ENCODE assay signal across 8 mouse cellular contexts in the genomic region with DNA sequence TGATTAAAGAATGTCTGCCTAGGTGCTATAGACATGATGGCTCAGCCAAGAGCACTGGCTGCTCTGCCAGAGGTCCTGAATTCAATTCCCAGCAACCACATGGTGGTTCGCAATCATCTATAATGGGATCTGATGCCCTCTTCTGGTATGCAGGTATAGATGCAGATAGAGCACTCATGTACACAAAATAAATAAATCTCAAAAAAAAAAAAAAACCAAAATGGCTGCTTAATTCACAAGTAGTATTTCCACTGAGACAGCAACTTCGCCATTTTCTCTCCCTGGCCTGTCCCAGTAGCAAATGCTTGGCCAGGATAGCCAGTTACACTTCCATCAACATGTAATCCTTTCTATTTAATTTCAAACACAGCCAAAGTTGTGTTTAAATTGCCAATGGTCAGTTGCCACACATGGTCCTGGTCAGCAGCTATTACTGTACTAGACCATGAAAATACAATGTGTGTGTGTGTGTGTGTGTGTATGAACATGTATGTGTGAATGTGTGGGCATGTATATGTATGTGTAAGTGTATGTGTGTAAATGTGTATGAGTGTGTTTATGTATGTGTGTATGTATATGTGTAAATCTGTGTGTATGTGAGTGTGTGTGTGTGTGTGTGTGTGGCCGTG. TPM values are rescaled to one million over a fixed set of nuclear protein-coding genes. Genes with fewer than 3 reads are reported as not detected.
DNase-seq lines count a peak whose midpoint lies in the region; ATAC-seq and TF ChIP-seq lines count a peak whose summit lies in the region.

No protein-coding gene starts in this region.

- H3K27me3 ChIP-seq in heart, embryonic 11.5 days (ENCODE audit: control insufficient read depth, insufficient read depth, low read length) = no peaks in the 10 kb centered on the region
- H3K27me3 ChIP-seq in ES-Bruce4 (ENCODE audit: control insufficient read depth, insufficient read depth, low read length, poor library complexity, severe bottlenecking) = no peaks in the 10 kb centered on the region
- H3K27me3 ChIP-seq in heart, postnatal 0 days (ENCODE audit: control insufficient read depth, insufficient read depth, low read length) = no peaks in the 10 kb centered on the region
- H3K27me3 ChIP-seq in megakaryocyte, embryonic 14.5 days (replicated peaks) = no peaks in the 10 kb centered on the region

- no peak for TF ChIP-seq POLR2A in ES-Bruce4 (IDR thresholded peaks at IDR 0.05; ENCODE audit: insufficient read depth, low read length)

- H3K4me2 ChIP-seq in heart, embryonic 11.5 days = peak overlapping the region; percentile 66
- H3K4me2 ChIP-seq in heart, postnatal 0 days (ENCODE audit: low read depth, low read length) = peak overlapping the region; percentile 69

- 70% methylated on average over 3 of the region's 3 CpGs for WGBS in heart, embryonic 11.5 days (ENCODE audit: insufficient replicate concordance)
- WGBS in heart, postnatal 0 days = 72% methylated on average over 3 of the region's 3 CpGs

- no peak for DNase-seq in heart, postnatal 4 days
- no peak for DNase-seq in heart, postnatal 0 days (ENCODE audit: low spot score)
- DNase-seq in c-Kit-positive CD71-positive TER-119-positive erythroid progenitor cells, embryonic 14.5 days (ENCODE audit: low spot score) = no peak
- no peak for DNase-seq in thymus, postnatal 25 days
- no peak for DNase-seq in kidney, adult 9 months

- TF ChIP-seq EP300 in ES-Bruce4 (IDR thresholded peaks at IDR 0.05; ENCODE audit: insufficient read depth, low read depth, low read length) = no peak
- no peak for TF ChIP-seq EP300 in heart, postnatal 0 days (IDR thresholded peaks at IDR 0.05; ENCODE audit: low read depth)

- TF ChIP-seq CTCF in ES-Bruce4 (IDR thresholded peaks at IDR 0.05; ENCODE audit: low read depth, low read length) = no peak
- TF ChIP-seq CTCF in heart, postnatal 0 days (IDR thresholded peaks at IDR 0.05; ENCODE audit: low read depth) = no peak

- H3K9ac ChIP-seq in heart, embryonic 11.5 days (ENCODE audit: low read depth, low read length) = peak overlapping the region; percentile 77
- peak overlapping the region; percentile 65 for H3K9ac ChIP-seq in ES-Bruce4 (ENCODE audit: low read depth, poor library complexity, severe bottlenecking)
- H3K9ac ChIP-seq in heart, postnatal 0 days (replicated peaks; ENCODE audit: low read depth, low read length) = peak overlapping the region; percentile 73

- peak overlapping the region; percentile 76 for H3K4me3 ChIP-seq in heart, embryonic 11.5 days (ENCODE audit: low read depth, low read length)
- H3K4me3 ChIP-seq in ES-Bruce4 (ENCODE audit: low read depth, low read length) = peak overlapping the region; percentile 75
- peak overlapping the region; percentile 76 for H3K4me3 ChIP-seq in heart, postnatal 0 days (ENCODE audit: low read depth, low read length)
- peak overlapping the region; percentile 99 for H3K4me3 ChIP-seq in megakaryocyte, embryonic 14.5 days (replicated peaks)

- no peaks in the 10 kb centered on the region for H3K9me3 ChIP-seq in heart, embryonic 11.5 days (replicated peaks; ENCODE audit: control insufficient read depth, low read length)
- H3K9me3 ChIP-seq in ES-Bruce4 (replicated peaks; ENCODE audit: control insufficient read depth, insufficient read depth, low read length, poor library complexity, severe bottlenecking) = no peaks in the 10 kb centered on the region
- H3K9me3 ChIP-seq in heart, postnatal 0 days (replicated peaks; ENCODE audit: control insufficient read depth, low read length) = no peaks in the 10 kb centered on the region
- peaks cover 6% of the 10 kb centered on the region; the same call in 1 of the 2 replicates for H3K9me3 ChIP-seq in megakaryocyte, embryonic 14.5 days

- no peaks in the 10 kb centered on the region for H3K4me1 ChIP-seq in heart, embryonic 11.5 days (ENCODE audit: control insufficient read depth, insufficient read depth, low read length)
- H3K4me1 ChIP-seq in ES-Bruce4 (ENCODE audit: control insufficient read depth, insufficient read depth, low read length) = no peaks in the 10 kb centered on the region
- H3K4me1 ChIP-seq in heart, postnatal 0 days (ENCODE audit: control insufficient read depth, insufficient read depth) = 0 out of 2 replicates have a peak, but pooled peaks cover 3% of the 10 kb centered on the region
- peaks cover 18% of the 10 kb centered on the region for H3K4me1 ChIP-seq in megakaryocyte, embryonic 14.5 days

- no peak for ATAC-seq in heart, embryonic 11.5 days (replicated peaks; ENCODE audit: insufficient number of reproducible peaks, low FRiP score, low TSS enrichment)
- no peak for ATAC-seq in heart, postnatal 0 days (ENCODE audit: insufficient read depth, low read depth)

- H3K36me3 ChIP-seq in heart, embryonic 11.5 days (ENCODE audit: control insufficient read depth, insufficient read depth, low read length) = no peaks in the 10 kb centered on the region; the same call in 1 of the 2 replicates
- peaks cover 28% of the 10 kb centered on the region for H3K36me3 ChIP-seq in ES-Bruce4 (ENCODE audit: control insufficient read depth, insufficient read depth, low read length, poor library complexity, severe bottlenecking)
- H3K36me3 ChIP-seq in heart, postnatal 0 days (replicated peaks; ENCODE audit: control insufficient read depth, insufficient read depth, low read length) = peaks cover 10% of the 10 kb centered on the region
- H3K36me3 ChIP-seq in megakaryocyte, embryonic 14.5 days (replicated peaks; ENCODE audit: low read length) = peaks cover 51% of the 10 kb centered on the region

- H3K27ac ChIP-seq in heart, embryonic 11.5 days (ENCODE audit: low read depth, low read length) = peak overlapping the region; percentile 90; the same call in 1 of the 2 replicates
- peak overlapping the region; percentile 48; the same call in 1 of the 2 replicates for H3K27ac ChIP-seq in ES-Bruce4 (ENCODE audit: insufficient read depth, low read length)
- peak overlapping the region; percentile 89 for H3K27ac ChIP-seq in heart, postnatal 0 days (ENCODE audit: low read depth)

RNA-seq across cellular contexts. Expression of a gene that starts 1.0 kb away (rescaled TPM):
- polyA plus RNA-seq in heart, embryonic 11.5 days (2014; fragmentation: Nextera tagmentation; extraction: Ambion mirVana) = 5.8 and 5.9 TPM in 2 replicates
- 10 to 100 TPM; 10.5 to 11.7 TPM for total RNA-seq in heart, postnatal 4 days (2021)
- 30.4 and 30.9 TPM in 2 replicates for polyA plus RNA-seq in ES-Bruce4 (2011; ENCODE audit: insufficient read depth, insufficient read length, low read depth, missing spikeins)
- total RNA-seq in heart, postnatal 0 days (2014; rRNA removed; ENCODE audit: low replicate concordance) = 11.2 and 15.3 TPM in 2 replicates
- 5.6 and 6.0 TPM in 2 replicates for polyA plus RNA-seq in heart, postnatal 0 days (2015; fragmentation: Nextera tagmentation; extraction: Ambion mirVana)
- 0.60 and 4.5 TPM in 2 replicates for polyA plus RNA-seq in megakaryocyte, embryonic 14.5 days (2012; ENCODE audit: insufficient read depth, low replicate concordance)
